Mouse (Mus musculus) gastrocnemius, postnatal 14 days (tissue): Measurements from ENCODE around the gene Cdx2. TPM values are rescaled to one million over a fixed set of nuclear protein-coding genes. Genes with fewer than 3 reads are reported as not detected.
A peak's percentile ranks its signal among the peaks of the same experiment; 100 is the strongest.

Experiments
- DNase-seq: peaks from one replicate; pipeline ENCODE4 v3.0.0; 2021; ENCODE audit warnings: mixed read lengths
- intact Hi-C: fragments of 180-260 bp; cut with DNase I; formaldehyde crosslinking; loops from one replicate; pipeline ENCODE4 v1.15.1; 2025; ENCODE audit warnings: low total_unique reads
- total RNA-seq, 2 experiments: library from RNA; stranded (reverse); gene quantifications; 2 replicates each; pipeline ENCODE4 v1.2.3; 2021

The Cdx2 gene
- total RNA-seq, 2 experiments from 2014 or later, result not detected

DNA sequence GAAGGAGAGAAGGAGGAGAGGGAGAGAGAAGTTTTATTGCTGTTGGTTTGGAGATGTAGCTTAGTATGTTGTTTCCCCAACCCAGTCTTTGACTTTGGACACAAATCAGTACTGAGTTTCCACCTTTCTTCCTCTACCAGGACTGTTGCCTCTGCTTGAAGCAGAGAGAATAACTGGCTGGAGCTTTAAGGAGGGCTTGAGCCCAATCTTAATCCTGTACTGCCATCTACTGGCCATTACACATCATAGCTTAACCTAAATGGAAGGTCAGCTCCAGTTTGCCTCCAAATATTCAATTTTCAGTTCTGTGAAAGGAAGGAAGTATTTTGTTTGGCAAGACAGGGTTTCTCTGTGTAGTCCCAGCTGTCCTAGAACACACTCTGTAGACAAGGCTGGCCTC lies 12.6 kb upstream of the Cdx2 start:
- intact Hi-C loops, result loop anchor here (2.0 to 10.0 kb wide), 3 partner anchors 407 to 645 kb away; no protein-coding TSS in a partner anchor
- DNase-seq, result no peak

DNA sequence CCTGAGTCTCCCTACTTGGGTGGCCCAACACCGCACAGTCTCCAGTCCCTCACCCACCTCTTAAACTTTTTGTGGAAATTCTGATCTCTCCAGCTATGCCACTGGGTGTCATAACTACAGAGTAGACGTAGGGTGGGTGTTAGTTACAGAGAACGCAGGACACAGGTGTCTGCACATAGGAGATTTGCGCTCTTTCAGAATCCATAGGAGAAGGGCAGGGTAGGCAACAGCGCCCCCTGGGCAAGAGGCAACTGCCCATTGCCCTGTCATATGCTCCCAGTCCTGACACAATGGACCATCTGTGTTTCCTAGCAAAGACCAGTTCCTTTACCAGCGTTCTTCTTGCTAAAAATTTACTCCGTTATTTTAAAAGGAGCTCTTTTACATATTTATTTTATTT lies 10.9 kb upstream of the Cdx2 start:
- no peak for DNase-seq
- intact Hi-C loops, result loop anchor here (2.0 to 10.0 kb wide), 3 partner anchors 405 to 643 kb away; no protein-coding TSS in a partner anchor

DNA sequence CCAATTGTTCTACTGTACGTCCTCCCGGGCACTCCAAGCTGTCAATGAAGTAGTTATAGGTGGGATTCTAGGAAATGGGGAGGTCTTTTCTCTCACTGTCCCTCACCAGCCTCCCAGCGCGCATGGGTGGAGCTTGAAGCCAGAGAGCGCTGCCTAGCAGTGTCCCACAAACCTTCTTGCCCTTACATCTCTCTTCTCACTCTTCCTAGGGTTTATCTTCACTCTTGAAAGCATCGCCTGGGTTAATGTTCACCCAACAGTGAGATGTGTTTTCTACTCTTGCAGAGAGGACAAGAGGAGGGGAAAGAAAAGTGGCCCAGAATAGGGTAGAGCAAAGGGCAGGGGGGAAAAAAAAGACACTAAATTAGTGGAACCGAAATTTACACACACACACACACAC lies 10.3 kb upstream of the Cdx2 start:
- DNase-seq, result no peak
- intact Hi-C loops, result loop anchor here (10.0 kb wide), 2 partner anchors 613 to 643 kb away; no protein-coding TSS in a partner anchor

DNA sequence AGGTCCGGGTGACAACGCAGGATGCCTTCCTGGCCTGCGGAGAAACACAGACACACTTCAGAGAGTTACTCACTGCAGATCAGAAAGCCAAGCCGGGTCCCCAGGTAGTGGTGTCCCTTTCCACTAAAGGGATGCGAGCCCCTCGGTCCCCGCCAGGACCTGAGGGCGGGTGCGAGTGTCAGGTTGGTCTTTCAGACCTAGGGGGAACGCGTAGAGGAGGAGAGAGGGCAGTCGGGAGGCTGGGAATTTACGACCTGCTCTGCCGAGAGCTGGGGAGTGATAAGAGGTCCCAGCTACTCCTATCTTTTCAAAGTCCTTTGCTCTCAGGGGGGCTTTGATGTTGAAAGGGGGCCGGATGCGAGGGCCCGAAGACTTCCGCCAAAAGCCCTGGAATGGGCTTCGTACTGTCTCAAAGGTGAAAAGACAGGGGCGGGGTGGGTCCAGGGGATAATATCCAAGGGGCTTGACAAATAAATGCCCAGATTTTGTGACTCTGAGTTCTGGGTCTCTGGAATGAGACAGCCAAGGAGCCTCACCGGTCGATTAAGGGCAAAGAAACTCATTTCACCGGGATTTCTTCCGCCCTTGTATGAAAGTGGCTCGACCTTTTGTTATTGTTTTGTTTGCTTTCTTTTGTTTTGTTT lies 8.5 kb upstream of the Cdx2 start:
- DNase-seq, result no peak
- intact Hi-C loops, result loop anchor here (10.0 kb wide), 2 partner anchors 611 to 641 kb away; no protein-coding TSS in a partner anchor

DNA sequence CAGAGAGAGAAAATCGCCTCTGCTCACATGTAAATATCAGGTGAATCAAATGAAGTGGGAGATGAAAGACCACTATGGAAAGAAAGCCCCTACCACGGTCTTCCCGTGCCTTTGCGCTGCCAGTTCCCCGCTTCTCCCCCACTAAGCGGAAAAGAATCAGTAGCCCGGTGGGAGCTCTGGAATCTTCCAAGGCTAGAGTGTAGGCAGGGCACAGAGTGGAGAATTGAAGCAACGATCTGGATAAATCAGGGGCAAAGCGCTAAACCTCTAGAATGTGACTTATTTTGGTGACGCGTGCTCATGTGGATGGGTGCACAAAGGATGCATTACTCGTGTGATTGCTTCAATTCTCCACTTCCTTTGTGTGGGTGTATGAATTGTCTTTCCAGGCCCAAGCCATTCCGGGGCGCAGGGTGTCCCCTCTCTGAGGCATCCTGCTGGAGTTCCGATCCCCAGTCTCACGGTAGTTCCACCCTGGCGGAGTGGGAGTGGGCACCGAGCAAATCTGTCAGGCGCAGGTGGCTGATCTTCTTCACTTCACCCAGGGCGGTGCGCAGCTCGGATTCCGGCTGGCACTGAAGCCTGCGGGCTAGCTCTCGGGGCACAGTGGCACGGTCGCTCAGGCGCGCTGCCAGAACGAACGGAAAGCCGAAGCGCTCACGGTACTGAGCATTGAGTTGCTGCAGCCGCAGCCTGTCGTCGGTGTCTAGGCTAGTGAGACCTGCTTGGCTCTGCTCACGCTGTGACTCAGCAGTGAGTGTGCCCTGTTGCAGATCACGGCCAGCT lies 7.8 kb upstream of the Cdx2 start:
- DNase-seq, result peak; percentile 38
- intact Hi-C loops, result loop anchor here (10.0 kb wide), 2 partner anchors 610 to 640 kb away; no protein-coding TSS in a partner anchor

DNA sequence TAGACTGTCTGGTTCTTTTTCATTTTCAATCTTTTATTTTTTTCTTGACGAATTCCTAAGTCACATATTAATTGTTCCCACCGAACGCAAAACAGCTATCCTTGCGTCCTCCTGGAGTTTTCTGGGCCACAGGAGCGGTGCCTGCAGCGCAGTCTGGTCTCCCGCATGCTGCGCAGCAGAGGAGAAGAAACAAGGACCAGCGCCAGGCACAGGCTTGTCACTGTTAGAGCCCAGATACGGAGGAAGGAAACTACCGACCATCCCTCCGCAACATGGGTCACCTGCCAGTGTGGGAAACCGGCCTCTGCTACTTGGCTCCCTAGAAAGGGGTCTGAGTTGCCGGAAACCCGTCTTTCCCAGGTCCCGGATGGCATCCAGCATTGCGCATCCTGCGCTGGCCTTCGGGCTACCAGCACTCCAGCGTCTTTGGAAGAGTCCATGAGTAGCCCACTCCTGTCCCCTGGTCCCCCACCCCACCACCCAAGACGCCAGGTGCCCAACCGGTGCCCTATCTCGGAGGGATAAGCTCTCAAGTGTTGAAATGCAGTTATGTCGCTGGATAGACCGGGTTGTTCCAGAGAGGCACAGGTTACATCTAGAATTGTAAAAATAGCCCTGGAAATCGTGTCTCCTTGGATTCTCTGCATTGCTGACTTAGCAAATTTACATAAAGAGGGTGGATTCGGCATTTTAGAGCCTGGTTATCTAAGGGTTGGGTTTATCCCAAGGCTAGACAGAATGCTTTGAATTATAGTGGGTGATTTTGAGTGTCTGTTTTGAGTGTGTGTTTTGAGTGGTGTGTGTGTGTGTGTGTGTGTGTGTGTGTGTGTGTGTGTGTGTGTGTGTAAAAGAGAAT lies 6.0 kb upstream of the Cdx2 start:
- intact Hi-C loops, result loop anchor here (10.0 kb wide), 2 partner anchors 608 to 638 kb away; no protein-coding TSS in a partner anchor
- no peak for DNase-seq

DNA sequence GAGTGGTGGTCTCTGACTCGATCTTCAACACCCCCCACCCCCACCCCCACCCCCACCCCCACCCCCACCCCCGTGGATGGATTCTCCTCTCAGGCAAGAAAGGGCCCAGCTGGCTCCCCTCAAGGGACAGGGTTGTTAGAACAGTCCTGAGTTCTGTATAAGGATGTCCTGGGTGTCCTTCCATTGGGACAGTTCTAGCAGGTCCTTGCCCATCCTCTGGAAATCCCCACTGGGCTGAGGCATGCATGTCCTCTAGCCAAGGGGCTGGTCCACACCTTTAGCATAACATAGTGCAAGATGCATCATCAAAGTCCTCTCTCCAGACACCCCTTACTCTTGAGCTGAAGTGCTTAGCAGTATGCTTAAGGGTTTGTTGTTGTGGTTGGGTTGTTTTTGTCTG lies 2.7 kb upstream of the Cdx2 start:
- no peak for DNase-seq
- intact Hi-C loops, result loop anchor here (10.0 kb wide), 2 partner anchors 605 to 635 kb away; no protein-coding TSS in a partner anchor

DNA sequence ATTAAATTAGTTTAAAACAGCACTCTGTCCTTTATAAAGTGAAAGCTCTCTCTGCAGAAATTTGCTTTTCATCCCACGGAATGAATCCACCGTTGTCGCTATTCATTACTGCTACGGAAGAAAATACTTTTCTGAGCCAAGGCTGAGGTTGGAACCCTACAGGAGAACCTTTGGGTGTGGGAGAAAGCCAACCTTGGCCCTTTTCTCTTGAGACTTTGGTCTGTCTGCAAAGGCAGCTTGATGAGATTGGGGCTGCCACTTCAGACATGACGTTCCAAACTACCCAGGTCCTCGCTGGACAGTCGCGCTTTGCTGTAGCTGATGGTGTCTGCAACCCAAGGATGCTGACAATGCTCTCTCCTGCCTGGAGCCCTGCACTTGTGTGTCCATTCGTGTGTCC lies 1.4 kb upstream of the Cdx2 start:
- DNase-seq, result no peak
- intact Hi-C loops, result no loop called here

DNA sequence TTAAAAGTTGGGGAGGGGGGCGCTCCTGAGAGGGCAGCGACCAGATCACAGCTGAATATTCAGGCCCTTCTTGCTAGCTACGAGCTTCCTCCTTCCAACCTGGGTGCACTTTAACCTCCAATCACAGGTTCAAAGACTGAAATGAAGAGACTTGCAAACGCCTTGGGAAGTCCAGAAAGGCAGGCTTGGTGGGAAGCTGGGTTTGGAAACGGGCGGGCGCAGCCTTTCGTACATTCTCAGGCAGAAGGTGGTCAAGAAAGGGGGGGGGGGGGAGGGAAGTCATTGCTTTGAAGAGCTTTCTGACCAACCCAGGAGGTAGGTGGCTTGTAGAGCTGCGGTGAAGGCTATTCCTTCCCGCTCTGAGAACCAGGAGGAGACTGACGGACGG lies 322 bp upstream of the Cdx2 start:
- DNase-seq, result no peak
- intact Hi-C loops, result no loop called here

DNA sequence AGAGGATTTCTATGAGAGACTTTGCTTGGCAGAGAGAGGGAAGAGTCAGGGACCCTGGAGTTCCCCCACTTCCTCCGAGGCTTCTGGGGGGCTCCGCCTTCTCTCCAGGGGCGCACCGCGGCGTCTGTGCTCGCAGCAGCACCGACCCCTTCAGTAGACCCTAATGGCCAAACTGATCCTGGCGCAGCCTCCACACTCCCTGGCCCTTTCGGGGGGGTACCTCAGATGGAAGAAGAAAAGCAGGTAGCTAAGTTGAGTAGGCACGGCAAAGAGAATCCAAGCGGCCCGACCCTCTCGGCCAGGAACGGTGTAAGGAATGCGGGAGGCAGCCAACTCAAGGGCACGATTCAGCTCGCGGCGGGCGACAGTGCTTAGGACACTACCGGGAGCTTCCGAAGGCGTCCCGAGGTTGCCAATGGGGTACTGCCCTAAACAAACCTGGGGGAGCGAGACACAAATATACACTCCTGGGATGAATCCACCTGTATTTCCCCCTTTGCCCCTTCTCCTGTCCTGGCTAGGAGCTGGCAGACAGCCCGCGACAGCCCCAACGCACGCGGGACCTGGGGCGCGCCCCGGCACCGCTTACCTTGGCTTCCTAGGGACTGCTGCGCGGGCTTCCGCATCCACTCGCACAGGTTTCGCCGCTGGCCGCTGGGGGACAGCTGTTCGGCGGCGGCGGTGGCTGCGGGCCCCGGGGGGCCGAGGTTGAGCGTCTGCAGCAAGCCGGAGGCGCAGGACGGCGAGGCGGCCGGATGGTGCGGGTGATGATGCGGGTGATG lies 1.0 kb downstream of the Cdx2 start:
- intact Hi-C loops, result no loop called here
- DNase-seq, result no peak

DNA sequence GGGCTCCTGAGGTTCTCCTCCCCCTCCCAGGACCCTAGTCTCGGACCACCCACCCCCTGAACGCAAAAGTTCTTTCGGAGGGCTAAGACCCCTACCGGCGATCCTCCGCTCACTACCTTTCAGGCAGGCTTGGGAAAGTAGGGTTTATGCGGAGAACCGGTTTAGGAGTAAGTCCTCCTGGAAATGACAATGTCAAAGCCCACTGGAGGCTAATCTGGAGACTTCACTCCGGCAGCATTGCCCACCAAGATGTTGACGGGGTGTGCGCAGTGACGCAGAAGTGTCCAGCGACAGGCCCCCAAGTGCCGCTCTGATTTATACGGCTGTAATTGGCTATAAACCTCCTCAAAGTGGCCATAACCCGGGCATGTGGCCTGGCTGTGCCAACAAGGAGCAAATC lies 1.9 kb downstream of the Cdx2 start:
- intact Hi-C loops, result no loop called here
- no peak for DNase-seq

DNA sequence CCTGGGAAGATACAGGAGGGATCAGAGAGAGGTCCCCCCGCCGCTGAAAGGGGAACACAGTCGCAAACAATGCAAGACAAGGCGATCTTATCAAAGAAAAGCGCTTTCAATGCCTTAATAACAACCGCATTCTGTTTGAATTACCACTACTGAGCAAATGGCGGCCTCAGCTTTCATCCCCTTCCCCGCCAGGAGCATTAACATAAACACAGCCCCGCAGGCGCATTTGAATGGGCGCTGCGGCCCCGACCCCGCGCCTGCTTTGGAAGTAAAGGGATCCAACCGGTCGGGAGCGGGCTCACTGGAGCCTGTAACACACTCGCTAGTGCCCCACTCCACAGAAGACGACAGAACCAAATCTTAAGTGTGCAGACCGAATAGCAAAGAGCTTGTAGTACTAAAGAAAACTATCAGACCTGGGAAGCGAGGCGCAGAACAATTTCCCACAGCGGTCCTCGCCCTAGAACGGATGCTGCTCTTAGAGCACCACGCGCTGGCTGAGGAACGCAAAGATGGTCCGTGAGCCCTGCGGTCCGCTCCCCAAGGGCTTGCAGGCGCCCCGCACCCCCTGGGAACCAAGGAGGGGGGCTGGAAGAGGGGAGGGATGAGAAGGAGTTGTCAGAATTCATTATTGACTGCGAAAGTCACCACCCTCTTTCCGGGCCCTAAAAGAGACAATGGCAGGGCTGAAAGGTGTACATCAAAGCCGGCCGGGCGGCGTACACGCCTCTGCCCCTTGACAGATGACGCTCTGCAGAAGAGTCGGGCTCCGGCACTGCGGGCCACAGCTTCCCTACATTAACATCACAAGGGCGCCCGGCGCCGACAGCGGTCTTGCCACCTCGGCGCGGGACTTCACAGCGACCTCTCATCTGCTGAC lies 2.6 kb downstream of the Cdx2 start:
- intact Hi-C loops, result no loop called here
- no peak for DNase-seq

DNA sequence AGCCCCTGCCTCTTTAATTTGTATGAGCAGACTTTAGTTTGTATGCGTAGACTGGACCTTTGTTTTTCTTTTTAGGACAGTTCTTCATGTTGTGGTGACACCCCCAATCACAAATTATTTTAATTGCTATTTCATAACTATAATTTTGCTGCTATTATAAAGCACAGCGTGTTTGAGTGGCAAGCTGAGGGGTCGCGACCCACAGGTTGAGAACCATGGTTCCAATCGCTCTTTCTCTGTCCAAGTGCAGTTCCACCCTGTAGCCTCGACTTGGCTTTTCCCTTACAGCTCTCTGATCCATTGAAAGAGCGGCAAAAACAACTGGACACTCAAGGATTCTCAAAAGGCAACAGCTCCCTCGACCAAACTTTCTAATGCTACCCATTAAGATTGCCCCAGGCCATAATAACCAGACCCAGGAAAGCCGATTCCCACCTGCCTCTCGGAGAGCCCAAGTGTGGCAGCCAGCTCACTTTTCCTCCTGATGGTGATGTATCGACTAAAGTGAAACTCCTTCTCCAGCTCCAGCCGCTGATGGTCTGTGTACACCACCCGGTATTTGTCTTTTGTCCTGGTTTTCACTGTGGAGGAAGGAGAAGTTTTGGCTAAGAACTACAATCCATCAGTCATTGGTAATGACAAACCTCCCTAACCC lies 4.2 kb downstream of the Cdx2 start:
- intact Hi-C loops, result no loop called here
- no peak for DNase-seq

DNA sequence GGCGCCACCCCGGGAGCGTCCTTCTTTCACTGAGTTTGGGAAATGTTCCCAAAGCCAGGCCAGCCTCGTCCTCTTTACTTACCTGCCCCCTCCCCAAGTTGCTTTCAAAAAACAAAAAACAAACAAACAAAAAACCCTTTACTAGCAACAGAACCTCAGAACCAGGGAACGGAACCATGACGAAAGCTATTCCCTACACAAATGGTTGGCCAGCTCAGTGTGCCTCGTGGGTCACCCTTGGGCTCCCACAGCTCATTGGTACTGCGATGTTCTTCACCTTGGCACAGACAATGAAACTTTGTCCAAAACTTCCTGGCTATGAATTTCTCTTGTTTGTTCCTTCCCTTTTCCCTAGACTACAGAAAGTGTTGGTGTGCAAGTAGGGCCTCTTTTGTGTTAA lies 4.9 kb downstream of the Cdx2 start:
- intact Hi-C loops, result no loop called here
- no peak for DNase-seq

DNA sequence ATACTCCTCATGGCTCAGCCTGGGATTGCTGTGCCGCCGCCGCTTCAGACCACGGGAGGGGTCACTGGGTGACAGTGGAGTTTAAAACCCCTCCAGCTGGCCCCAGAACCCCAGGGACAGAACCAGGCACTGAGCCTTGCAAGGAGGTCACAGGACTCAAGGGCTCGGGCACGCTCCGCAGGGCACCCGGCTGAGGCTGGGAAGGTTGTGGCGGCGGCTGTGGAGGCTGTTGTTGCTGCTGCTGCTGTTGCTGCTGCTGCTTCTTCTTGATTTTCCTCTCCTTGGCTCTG lies 5.3 kb downstream of the Cdx2 start:
- intact Hi-C loops, result no loop called here

DNA sequence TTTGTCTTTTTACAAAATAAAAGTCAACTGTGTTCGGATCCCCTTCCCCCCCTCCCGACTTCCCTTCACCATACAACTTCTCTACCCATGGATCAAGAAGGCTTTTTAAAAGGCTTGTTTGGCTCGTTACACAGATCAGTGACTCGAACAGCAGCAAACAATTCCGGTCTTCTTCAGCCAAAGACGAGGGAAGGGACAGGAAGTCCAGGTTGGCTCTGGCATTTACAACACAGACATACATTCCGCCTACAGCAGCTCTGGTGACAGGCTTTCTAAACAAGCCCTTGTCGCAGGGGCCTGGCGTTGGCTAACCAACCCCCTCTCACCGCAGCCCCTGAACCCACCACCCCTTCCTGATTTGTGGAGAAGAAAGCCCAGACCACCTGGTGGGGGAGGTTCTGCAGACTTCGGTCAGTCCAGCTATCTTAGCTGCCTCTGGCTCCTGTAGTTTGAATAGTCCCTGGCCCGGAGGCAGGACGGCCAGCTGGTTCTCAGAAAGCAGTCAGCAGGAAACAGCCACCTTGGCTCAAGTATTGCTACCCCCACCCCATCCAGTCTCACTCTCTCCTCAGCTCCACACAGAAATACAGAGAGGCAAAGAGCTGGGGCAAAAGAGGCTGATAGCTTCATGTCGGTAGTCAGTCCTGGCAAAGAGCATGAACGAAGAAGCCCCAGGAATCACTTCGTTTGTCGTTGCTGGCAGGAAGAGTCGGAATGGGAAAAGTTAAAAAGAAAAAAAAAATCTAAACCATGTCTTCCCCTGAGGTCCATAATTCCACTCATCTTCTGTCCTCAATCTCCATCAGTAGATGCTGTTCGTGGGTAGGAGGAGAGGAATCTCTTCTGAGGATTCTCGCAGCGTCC lies 5.9 kb downstream of the Cdx2 start:
- no peak for DNase-seq
- intact Hi-C loops, result no loop called here

More for the DNA sequence above, 5.3 kb downstream of the Cdx2 start:
- DNase-seq, result no peak

DNA sequence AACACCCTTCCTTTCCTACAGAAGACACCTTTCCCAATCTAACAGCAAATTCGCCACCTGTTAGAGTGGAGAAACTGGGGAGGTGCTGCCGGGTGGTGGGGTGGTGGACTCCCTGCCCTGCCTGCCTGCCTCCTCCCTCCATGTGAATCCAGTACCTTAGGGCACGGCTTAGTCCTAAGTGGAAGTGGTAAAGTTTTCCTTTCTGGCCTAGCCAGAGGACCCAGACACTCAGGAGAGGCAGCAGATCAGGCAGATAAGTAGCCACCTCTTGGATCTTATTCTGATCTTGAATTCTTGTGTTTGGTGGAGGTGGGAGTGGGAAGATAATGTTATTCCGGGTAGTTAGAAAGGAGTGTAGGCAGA lies 7.1 kb downstream of the Cdx2 start:
- intact Hi-C loops, result no loop called here
- no peak for DNase-seq
